Mouse (Mus musculus) neural tube, embryonic 13.5 days (tissue): ENCODE data around the gene Vmn2r7. TPM values are rescaled to one million over a fixed set of nuclear protein-coding genes. Genes with fewer than 3 reads are reported as not detected.
"Not testable (repeated sequence)": the region's sequence is repeated elsewhere in the genome, so short reads cannot be mapped to it uniquely, and the experiment has no call there.

Source experiments
- ATAC-seq: fragments of 200-750 bp; cut with Nextera tagmentation; 2 replicates; pipeline ENCODE4 v1.8.0; 2017; ENCODE audit warnings: low read depth, mild to moderate bottlenecking, moderate TSS enrichment, moderate library complexity
- H3K27ac ChIP-seq: fragments of 300-500 bp; sonication (generic); replicated peaks from 2 replicates; pipeline ENCODE4 v1.5.1; 2015; ENCODE audit warnings: moderate library complexity, mild to moderate bottlenecking, inconsistent platforms
- H3K27me3 ChIP-seq: fragments of 300-500 bp; sonication (generic); 2 replicates; pipeline ENCODE4 v1.6.1; 2015; ENCODE audit warnings: mild to moderate bottlenecking, inconsistent platforms
- H3K36me3 ChIP-seq: fragments of 300-500 bp; sonication (generic); 2 replicates; pipeline ENCODE4 v1.6.1; 2015; ENCODE audit warnings: mild to moderate bottlenecking, inconsistent platforms
- H3K4me1 ChIP-seq: fragments of 300-500 bp; sonication (generic); replicated peaks from 2 replicates; pipeline ENCODE4 v1.6.1; 2015; ENCODE audit warnings: inconsistent platforms
- H3K4me2 ChIP-seq: fragments of 300-500 bp; sonication (generic); 2 replicates; pipeline ENCODE4 v1.6.1; 2015; ENCODE audit warnings: inconsistent platforms, mild to moderate bottlenecking, moderate library complexity
- H3K4me3 ChIP-seq: fragments of 300-500 bp; sonication (generic); 2 replicates; pipeline ENCODE4 v1.5.1; 2015; ENCODE audit warnings: mild to moderate bottlenecking, inconsistent platforms
- H3K9ac ChIP-seq: fragments of 300-500 bp; sonication (generic); 2 replicates; pipeline ENCODE4 v1.6.1; 2015; ENCODE audit warnings: moderate library complexity, mild to moderate bottlenecking, inconsistent platforms
- H3K9me3 ChIP-seq: fragments of 300-500 bp; sonication (generic); 2 replicates; pipeline ENCODE4 v1.6.1; 2016; ENCODE audit warnings: inconsistent platforms
- WGBS: fragments of 180-500 bp; shearing (Covaris S2); methylation state at CpG from one replicate; pipeline ENCODE4 v1.1.7; 2015; 5-methylcytosine and 5-hydroxymethylcytosine counted together
- polyA plus RNA-seq: library from polyadenylated mRNA; unstranded; fragments of >200 nt; fragmentation: Nextera tagmentation; extraction: Ambion mirVana; gene quantifications from 2 replicates; pipeline ENCODE4 v1.2.1, GENCODE M21; 2015

Gene Vmn2r7
- polyA plus RNA-seq: not detected in 2 replicates

- H3K9me3 ChIP-seq, H3K27me3 ChIP-seq, H3K27ac ChIP-seq, H3K4me2 ChIP-seq, H3K4me3 ChIP-seq, H3K36me3 ChIP-seq, ATAC-seq, H3K4me1 ChIP-seq, H3K9ac ChIP-seq: not testable (repeated sequence)
- WGBS: 83% methylated on average over 3 of the region's 3 CpGs
Measured at GRCm38 (mm10) chr3:64844665-64845064, at the start of gene Vmn2r7. Vmn2r7 (minus strand) TSS chr3:64844765.

GRCm38 (mm10) chr3:64889725-64890124, 45.2 kb upstream of the Vmn2r7 start:
- H3K4me3 ChIP-seq: no peak overlapping the region
- H3K27me3 ChIP-seq: no peaks in the 10 kb centered on the region
- no peaks in the 10 kb centered on the region for H3K9me3 ChIP-seq
- WGBS: 63% methylated on average over 1 of the region's 1 CpGs
- H3K9ac ChIP-seq: no peak overlapping the region
- no peaks in the 10 kb centered on the region for H3K36me3 ChIP-seq
- H3K4me1 ChIP-seq: no peaks in the 10 kb centered on the region
- no peak overlapping the region for H3K4me2 ChIP-seq
- H3K27ac ChIP-seq: no peak overlapping the region
- ATAC-seq: no peak

GRCm38 (mm10) chr3:64878199-64878977, 33.8 kb upstream of the Vmn2r7 start:
- peaks cover 7% of the 10 kb centered on the region; the same call in 1 of the 2 replicates for H3K4me1 ChIP-seq
- no peak overlapping the region for H3K4me2 ChIP-seq
- no peak overlapping the region for H3K27ac ChIP-seq
- H3K4me3 ChIP-seq: no peak overlapping the region
- no peak overlapping the region for H3K9ac ChIP-seq
- no peaks in the 10 kb centered on the region for H3K36me3 ChIP-seq
- peak; percentile 89 for ATAC-seq
- WGBS: 36% methylated on average over 3 of the region's 3 CpGs
- no peaks in the 10 kb centered on the region; the same call in 1 of the 2 replicates for H3K27me3 ChIP-seq
- H3K9me3 ChIP-seq: no peaks in the 10 kb centered on the region

- no peak for ATAC-seq
- Histone ChIP-seq H3K9me3 (no peaks in the 10 kb centered on the region), H3K36me3 (no peaks in the 10 kb centered on the region), H3K4me2 (no peak overlapping the region), H3K9ac (no peak overlapping the region), H3K4me1 (peaks cover 7% of the 10 kb centered on the region; the same call in 1 of the 2 replicates), H3K4me3 (no peak overlapping the region), H3K27ac (no peak overlapping the region), H3K27me3 (no peaks in the 10 kb centered on the region; the same call in 1 of the 2 replicates)
- WGBS: 47% methylated on average over 1 of the region's 1 CpGs
Measured at GRCm38 (mm10) chr3:64876669-64877068, 32.1 kb upstream of the Vmn2r7 start.

GRCm38 (mm10) chr3:64842881-64843280, 1.7 kb downstream of the Vmn2r7 start:
- no peaks in the 10 kb centered on the region for H3K4me1 ChIP-seq
- ATAC-seq: no peak

GRCm38 (mm10) chr3:64842299-64842698, 2.3 kb downstream of the Vmn2r7 start:
- no peak for ATAC-seq
- no peak overlapping the region for H3K4me3 ChIP-seq
- WGBS: 7% methylated on average over 4 of the region's 4 CpGs

More at GRCm38 (mm10) chr3:64842881-64843280, 1.7 kb downstream of the Vmn2r7 start:
- no peaks in the 10 kb centered on the region for H3K27me3 ChIP-seq
- no peaks in the 10 kb centered on the region for H3K36me3 ChIP-seq
- no peak overlapping the region for H3K9ac ChIP-seq
- H3K4me2 ChIP-seq: no peak overlapping the region
- H3K27ac ChIP-seq: no peak overlapping the region
- no peaks in the 10 kb centered on the region for H3K9me3 ChIP-seq
- WGBS: 98% methylated on average over 2 of the region's 2 CpGs
- no peak overlapping the region for H3K4me3 ChIP-seq

GRCm38 (mm10) chr3:64831134-64831533, 13.4 kb downstream of the Vmn2r7 start:
- Histone ChIP-seq H3K27me3 (no peaks in the 10 kb centered on the region), H3K4me1 (peaks cover 8% of the 10 kb centered on the region), H3K4me3 (no peak overlapping the region), H3K36me3 (no peaks in the 10 kb centered on the region), H3K27ac (no peak overlapping the region), H3K9me3 (no peaks in the 10 kb centered on the region), H3K4me2 (no peak overlapping the region), H3K9ac (no peak overlapping the region)
- ATAC-seq: no peak
- WGBS: 33% methylated on average over 1 of the region's 1 CpGs

More at GRCm38 (mm10) chr3:64842299-64842698, 2.3 kb downstream of the Vmn2r7 start:
- Histone ChIP-seq H3K4me1 (no peaks in the 10 kb centered on the region), H3K27ac (no peak overlapping the region), H3K27me3 (no peaks in the 10 kb centered on the region), H3K9ac (no peak overlapping the region), H3K4me2 (no peak overlapping the region), H3K9me3 (no peaks in the 10 kb centered on the region), H3K36me3 (no peaks in the 10 kb centered on the region)

GRCm38 (mm10) chr3:64791245-64791591, 53.3 kb downstream of the Vmn2r7 start:
- WGBS: 53% methylated on average over 6 of the region's 6 CpGs

GRCm38 (mm10) chr3:64790509-64791244, 53.9 kb downstream of the Vmn2r7 start:
- H3K4me3 ChIP-seq: no peak overlapping the region
- H3K4me1 ChIP-seq: no peaks in the 10 kb centered on the region
- H3K4me2 ChIP-seq: no peak overlapping the region
- H3K9ac ChIP-seq: no peak overlapping the region
- no peaks in the 10 kb centered on the region for H3K9me3 ChIP-seq
- H3K27me3 ChIP-seq: no peaks in the 10 kb centered on the region
- ATAC-seq: peak; percentile 74
- H3K36me3 ChIP-seq: no peaks in the 10 kb centered on the region
- no peak overlapping the region for H3K27ac ChIP-seq
- 53% methylated on average over 10 of the region's 10 CpGs for WGBS

More at GRCm38 (mm10) chr3:64791245-64791591, 53.3 kb downstream of the Vmn2r7 start:
- no peaks in the 10 kb centered on the region for H3K27me3 ChIP-seq
- no peaks in the 10 kb centered on the region for H3K4me1 ChIP-seq
- ATAC-seq: no peak
- no peak overlapping the region for H3K27ac ChIP-seq
- no peak overlapping the region for H3K4me2 ChIP-seq
- no peak overlapping the region for H3K4me3 ChIP-seq
- H3K36me3 ChIP-seq: no peaks in the 10 kb centered on the region
- no peaks in the 10 kb centered on the region for H3K9me3 ChIP-seq
- H3K9ac ChIP-seq: no peak overlapping the region

- H3K4me3 ChIP-seq: no peak overlapping the region
- H3K27me3 ChIP-seq: no peaks in the 10 kb centered on the region
- 98% methylated on average over 1 of the region's 1 CpGs for WGBS
- H3K9ac ChIP-seq: no peak overlapping the region
- H3K27ac ChIP-seq: no peak overlapping the region
- H3K4me1 ChIP-seq: no peaks in the 10 kb centered on the region
- H3K9me3 ChIP-seq: no peaks in the 10 kb centered on the region
- ATAC-seq: no peak
- no peaks in the 10 kb centered on the region for H3K36me3 ChIP-seq
- H3K4me2 ChIP-seq: no peak overlapping the region
Measured at GRCm38 (mm10) chr3:64782901-64783300, 61.7 kb downstream of the Vmn2r7 start.

GRCm38 (mm10) chr3:64772132-64772531, 72.4 kb downstream of the Vmn2r7 start:
- Histone ChIP-seq H3K4me2 (no peak overlapping the region), H3K27ac (no peak overlapping the region), H3K9ac (no peak overlapping the region), H3K4me3 (no peak overlapping the region), H3K27me3 (no peaks in the 10 kb centered on the region), H3K9me3 (no peaks in the 10 kb centered on the region), H3K4me1 (no peaks in the 10 kb centered on the region), H3K36me3 (no peaks in the 10 kb centered on the region)
- no peak for ATAC-seq
- 72% methylated on average over 1 of the region's 1 CpGs for WGBS

- Histone ChIP-seq H3K9ac (no peak overlapping the region), H3K4me3 (no peak overlapping the region), H3K4me1 (no peaks in the 10 kb centered on the region), H3K4me2 (no peak overlapping the region), H3K27me3 (no peaks in the 10 kb centered on the region), H3K36me3 (no peaks in the 10 kb centered on the region), H3K9me3 (no peaks in the 10 kb centered on the region; the same call in 1 of the 2 replicates), H3K27ac (no peak overlapping the region)
- whole genome bisulfite sequencing: 65% methylated on average over 2 of the region's 2 CpGs
- ATAC-seq: no peak
Measured at GRCm38 (mm10) chr3:64756145-64756544, 88.4 kb downstream of the Vmn2r7 start.
